Mouse (Mus musculus) stomach, embryonic 16.5 days (tissue): Measurements from ENCODE around the gene Sept11. TPM values are rescaled to one million over a fixed set of nuclear protein-coding genes. Genes with fewer than 3 reads are reported as not detected.

Experiments used
- ATAC-seq: fragments of 200-750 bp; cut with Nextera tagmentation; 2 replicates; pipeline ENCODE4 v1.8.0; 2017; ENCODE audit warnings: moderate number of reproducible peaks, moderate TSS enrichment; ENCODE audit not compliant: insufficient read depth, low FRiP score
- H3K27ac ChIP-seq: fragments of 300-500 bp; sonication (generic); 2 replicates; pipeline ENCODE4 v1.5.1; 2014; ENCODE audit warnings: low read length
- H3K27me3 ChIP-seq: fragments of 300-500 bp; sonication (generic); 2 replicates; pipeline ENCODE4 v1.6.1; 2014; ENCODE audit warnings: low read length, control low read depth, mixed read lengths; ENCODE audit not compliant: control insufficient read depth, insufficient read depth
- H3K36me3 ChIP-seq: fragments of 300-500 bp; sonication (generic); 2 replicates; pipeline ENCODE4 v1.6.1; 2014; ENCODE audit warnings: low read length; ENCODE audit not compliant: control insufficient read depth, insufficient read depth
- H3K4me1 ChIP-seq: fragments of 300-500 bp; sonication (generic); 2 replicates; pipeline ENCODE4 v1.6.1; 2014; ENCODE audit warnings: low read length, control low read depth, mixed read lengths; ENCODE audit not compliant: control insufficient read depth, insufficient read depth
- H3K4me2 ChIP-seq: fragments of 300-500 bp; sonication (generic); 2 replicates; pipeline ENCODE4 v1.6.1; 2014; ENCODE audit warnings: low read depth, low read length, mixed read lengths
- H3K4me3 ChIP-seq: fragments of 300-500 bp; sonication (generic); replicated peaks from 2 replicates; pipeline ENCODE4 v1.5.1; 2014; ENCODE audit warnings: mild to moderate bottlenecking, low read length
- H3K9ac ChIP-seq: fragments of 300-500 bp; sonication (generic); 2 replicates; pipeline ENCODE4 v1.6.1; 2014; ENCODE audit warnings: low read length
- H3K9me3 ChIP-seq: fragments of 300-500 bp; sonication (generic); replicated peaks from 2 replicates; pipeline ENCODE4 v1.6.1; 2016; ENCODE audit warnings: low read length, control low read depth; ENCODE audit not compliant: control insufficient read depth
- WGBS: fragments of 180-500 bp; shearing (Covaris S2); extraction: QIAGEN DNeasy Blood & Tissue Kit; methylation state at CpG from one replicate; pipeline ENCODE4 v1.1.7; 2014; 5-methylcytosine and 5-hydroxymethylcytosine counted together
- polyA plus RNA-seq: library from polyadenylated mRNA; unstranded; fragments of >200 nt; fragmentation: Nextera tagmentation; extraction: Ambion mirVana; gene quantifications from 2 replicates; pipeline ENCODE4 v1.2.1, GENCODE M21; 2015

The Sept11 gene
- polyA plus RNA-seq, 1 experiment from 2014 or later, result 146 TPM

- 60% methylated on average over 4 of the region's 5 CpGs for WGBS
- Histone ChIP-seq H3K4me2 (no peak overlapping the region), H3K4me1 (peaks cover 15% of the 10 kb centered on the region), H3K9me3 (no peaks in the 10 kb centered on the region), H3K4me3 (no peak overlapping the region), H3K9ac (no peak overlapping the region), H3K36me3 (no peaks in the 10 kb centered on the region), H3K27ac (no peak overlapping the region), H3K27me3 (no peaks in the 10 kb centered on the region)
- ATAC-seq, result no peak
Measured at GRCm38 (mm10) chr5:93104987-93105823, 12.0 kb downstream of the Sept11 start.

GRCm38 (mm10) chr5:93106048-93106447 lies 12.8 kb downstream of the Sept11 start:
- Histone ChIP-seq H3K4me3 (no peak overlapping the region), H3K4me2 (no peak overlapping the region), H3K27me3 (no peaks in the 10 kb centered on the region), H3K4me1 (peaks cover 7% of the 10 kb centered on the region), H3K27ac (no peak overlapping the region), H3K9me3 (no peaks in the 10 kb centered on the region), H3K36me3 (no peaks in the 10 kb centered on the region), H3K9ac (no peak overlapping the region)
- no peak for ATAC-seq
- WGBS, result 93% methylated on average over 4 of the region's 4 CpGs

DNA sequence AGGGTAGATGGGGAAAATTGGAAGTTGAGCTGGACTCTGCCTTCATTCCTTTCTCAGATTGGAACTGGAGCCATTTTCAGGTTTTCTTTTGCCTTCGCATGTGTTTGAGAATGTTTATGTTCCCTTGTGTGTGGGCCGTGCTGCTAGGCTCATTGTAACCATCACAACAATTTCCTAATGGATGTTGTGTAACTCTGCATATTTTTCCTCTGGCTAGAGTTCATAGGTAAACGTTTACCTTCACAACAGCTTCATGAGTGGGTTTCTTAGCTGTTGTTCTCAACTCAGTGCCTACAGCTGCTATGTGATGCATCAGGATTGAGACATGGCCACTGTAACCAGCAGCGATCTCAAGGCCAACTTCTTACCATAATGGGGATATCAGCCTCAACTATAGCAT lies 15.5 kb downstream of the Sept11 start:
- Histone ChIP-seq H3K9me3 (no peaks in the 10 kb centered on the region), H3K27ac (no peak overlapping the region), H3K9ac (no peak overlapping the region), H3K36me3 (no peaks in the 10 kb centered on the region), H3K4me2 (no peak overlapping the region), H3K27me3 (no peaks in the 10 kb centered on the region), H3K4me3 (no peak overlapping the region), H3K4me1 (0 out of 2 replicates have a peak, but pooled peaks cover under 1% of the 10 kb centered on the region)
- ATAC-seq, result no peak
- 73% methylated on average over 4 of the region's 4 CpGs for WGBS

- no peak overlapping the region for H3K9ac ChIP-seq
Measured at GRCm38 (mm10) chr5:93109555-93109954, 16.3 kb downstream of the Sept11 start.

DNA sequence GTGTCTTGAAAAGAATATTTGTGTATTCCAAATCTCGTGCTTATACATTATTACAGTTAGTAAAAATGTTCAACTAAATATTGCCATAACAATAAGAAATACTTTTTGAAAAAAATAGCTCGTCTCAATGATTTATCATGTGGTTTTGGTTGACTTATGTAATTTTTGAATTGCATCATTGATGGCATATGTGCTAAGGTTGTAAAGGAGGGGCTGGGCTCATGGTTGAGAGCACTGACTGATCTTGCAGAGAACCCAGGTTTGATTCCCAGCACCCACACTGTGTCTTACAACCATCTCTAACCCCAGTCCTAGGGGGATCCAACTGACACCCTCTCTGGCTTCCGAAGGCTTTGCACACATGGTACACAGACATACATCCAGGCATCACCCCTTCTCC lies 19.1 kb downstream of the Sept11 start:
- H3K9ac ChIP-seq, result no peak overlapping the region
- H3K27me3 ChIP-seq, result no peaks in the 10 kb centered on the region
- 85% methylated on average over 3 of the region's 3 CpGs for WGBS
- ATAC-seq, result no peak
- no peak overlapping the region for H3K27ac ChIP-seq
- H3K4me3 ChIP-seq, result no peak overlapping the region
- peaks cover 15% of the 10 kb centered on the region; the same call in 1 of the 2 replicates for H3K4me1 ChIP-seq
- H3K36me3 ChIP-seq, result no peaks in the 10 kb centered on the region
- no peak overlapping the region for H3K4me2 ChIP-seq
- H3K9me3 ChIP-seq, result no peaks in the 10 kb centered on the region

More at GRCm38 (mm10) chr5:93109555-93109954, 16.3 kb downstream of the Sept11 start:
- WGBS, result 71% methylated on average over 2 of the region's 2 CpGs
- no peaks in the 10 kb centered on the region for H3K36me3 ChIP-seq
- ATAC-seq, result no peak
- no peak overlapping the region for H3K4me2 ChIP-seq
- no peak overlapping the region for H3K4me3 ChIP-seq
- no peaks in the 10 kb centered on the region for H3K9me3 ChIP-seq
- H3K4me1 ChIP-seq, result 0 out of 2 replicates have a peak, but pooled peaks cover 5% of the 10 kb centered on the region
- no peak overlapping the region for H3K27ac ChIP-seq
- no peaks in the 10 kb centered on the region for H3K27me3 ChIP-seq

- Histone ChIP-seq H3K36me3 (no peaks in the 10 kb centered on the region), H3K9me3 (no peaks in the 10 kb centered on the region), H3K9ac (no peak overlapping the region), H3K4me3 (no peak overlapping the region), H3K4me1 (peaks cover 15% of the 10 kb centered on the region; the same call in 1 of the 2 replicates), H3K27ac (peak overlapping the region; percentile 1; the same call in 1 of the 2 replicates), H3K4me2 (no peak overlapping the region), H3K27me3 (no peaks in the 10 kb centered on the region)
- ATAC-seq, result no peak
- 77% methylated on average over 5 of the region's 5 CpGs for WGBS
Measured at GRCm38 (mm10) chr5:93113517-93113916, 20.3 kb downstream of the Sept11 start.

GRCm38 (mm10) chr5:93114515-93114914 lies 21.3 kb downstream of the Sept11 start:
- Histone ChIP-seq H3K9ac (no peak overlapping the region), H3K4me1 (peaks cover 15% of the 10 kb centered on the region; the same call in 1 of the 2 replicates), H3K36me3 (no peaks in the 10 kb centered on the region), H3K27ac (peak overlapping the region; percentile 65), H3K27me3 (no peaks in the 10 kb centered on the region), H3K4me3 (no peak overlapping the region), H3K4me2 (no peak overlapping the region), H3K9me3 (no peaks in the 10 kb centered on the region)
- ATAC-seq, result peak; percentile 61; the same call in 1 of the 2 replicates
- WGBS, result 51% methylated on average over 6 of the region's 6 CpGs

DNA sequence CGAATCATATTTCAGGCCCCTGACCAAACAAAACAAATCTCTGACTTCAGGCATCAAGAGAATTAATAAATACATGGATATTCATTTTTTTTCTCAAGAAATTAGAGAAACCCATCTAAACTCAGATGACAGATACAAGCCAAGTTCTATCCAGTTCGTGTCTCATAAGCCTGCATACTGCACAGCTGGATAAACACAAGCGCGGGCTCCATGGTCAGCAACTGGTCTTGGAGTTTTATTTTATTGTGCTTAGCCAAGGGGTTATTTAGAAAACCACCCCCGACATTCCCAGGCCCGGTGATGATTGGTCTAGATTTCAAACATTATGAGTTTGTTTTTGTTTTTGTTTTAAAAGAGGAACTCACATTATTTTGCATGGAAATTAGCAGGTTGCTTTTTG lies 21.8 kb downstream of the Sept11 start:
- 65% methylated on average over 6 of the region's 6 CpGs for WGBS
- H3K4me3 ChIP-seq, result no peak overlapping the region
- no peak overlapping the region for H3K9ac ChIP-seq
- H3K27me3 ChIP-seq, result no peaks in the 10 kb centered on the region
- ATAC-seq, result peak; percentile 75; the same call in 1 of the 2 replicates
- peak overlapping the region; percentile 63 for H3K27ac ChIP-seq
- peaks cover 15% of the 10 kb centered on the region; the same call in 1 of the 2 replicates for H3K4me1 ChIP-seq
- H3K36me3 ChIP-seq, result no peaks in the 10 kb centered on the region
- no peaks in the 10 kb centered on the region for H3K9me3 ChIP-seq
- H3K4me2 ChIP-seq, result no peak overlapping the region

DNA sequence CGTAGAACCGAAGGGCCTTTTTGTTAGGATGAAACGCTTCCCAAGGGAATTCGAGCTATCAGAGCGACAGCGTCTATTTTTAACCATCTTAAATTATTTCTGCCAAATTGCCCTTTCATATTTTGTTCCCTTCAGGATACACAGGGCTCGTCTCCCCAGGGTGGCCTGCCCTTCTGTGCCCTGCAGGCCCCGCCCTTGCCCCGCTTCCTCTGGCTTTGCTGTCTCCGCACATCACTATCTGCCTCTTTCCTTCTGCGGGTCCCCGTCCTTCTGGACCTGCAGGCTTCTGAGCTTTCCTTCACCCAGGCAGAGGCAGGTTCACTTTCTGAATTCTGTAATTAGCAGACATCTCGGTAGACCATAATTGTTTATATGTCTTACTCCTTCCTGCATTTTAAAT lies 22.6 kb downstream of the Sept11 start:
- Histone ChIP-seq H3K4me2 (no peak overlapping the region), H3K4me3 (no peak overlapping the region), H3K27me3 (no peaks in the 10 kb centered on the region), H3K36me3 (no peaks in the 10 kb centered on the region), H3K4me1 (peaks cover 21% of the 10 kb centered on the region), H3K27ac (peak overlapping the region; percentile 63; the same call in 1 of the 2 replicates), H3K9ac (no peak overlapping the region), H3K9me3 (no peaks in the 10 kb centered on the region)
- WGBS, result 72% methylated on average over 13 of the region's 13 CpGs
- no peak for ATAC-seq
